Mouse (Mus musculus) cerebellum, adult 2 months (tissue): ENCODE measurements at regions not wholly inside any gene's neighbourhood (a gene's known extent, or its start where the extent isn't known, plus 50 kb on each side); places are given as distances from the start of the nearest gene placed in this dataset.

Experiments
- CTCF ChIP-seq: fragments of 200-500 bp; IDR thresholded peaks from 2 replicates; pipeline ENCODE4 v1.5.1; 2011; ENCODE audit warnings: low read depth, mild to moderate bottlenecking, control low read depth, low read length, moderate library complexity, borderline replicate concordance; ENCODE audit not compliant: insufficient read depth
- POLR2A ChIP-seq: fragments of 200-500 bp; IDR thresholded peaks from 2 replicates; pipeline ENCODE4 v1.6.1; 2011; ENCODE audit warnings: low read length, control low read depth, borderline replicate concordance; ENCODE audit not compliant: insufficient read depth

GRCm38 (mm10) chr3:143633036-143633435 is 572.0 kb downstream of the Lmo4 start:
- no peak for TF ChIP-seq POLR2A
- TF ChIP-seq CTCF: no peak
